8 mouse cellular contexts compared by ENCODE assay signal in genomic region chr9:85844647-85844983, GRCm38 (mm10). TPM values are rescaled to one million over a fixed set of nuclear protein-coding genes. Genes with fewer than 3 reads are reported as not detected.
A peak's percentile ranks its signal among the peaks of the same experiment; 100 is the strongest.
DNase-seq lines count a peak whose midpoint lies in the region; ATAC-seq lines count a peak whose summit lies in the region.

No protein-coding gene starts in this region.

- peaks cover 30% of the 10 kb centered on the region for H3K4me1 ChIP-seq in megakaryocyte, embryonic 14.5 days
- H3K4me1 ChIP-seq in limb, embryonic 10.5 days: peaks cover 30% of the 10 kb centered on the region
- H3K4me1 ChIP-seq in stomach, embryonic 15.5 days: 0 out of 2 replicates have a peak, but pooled peaks cover 9% of the 10 kb centered on the region

- peak overlapping the region; percentile 99 for H3K4me2 ChIP-seq in stomach, embryonic 15.5 days

- ATAC-seq in megakaryocyte, adult 5-6 weeks (ENCODE audit: poor library complexity, severe bottlenecking): no peak
- ATAC-seq in stomach, embryonic 15.5 days (ENCODE audit: insufficient read depth, low FRiP score, low read depth): no peak

- H3K27me3 ChIP-seq in megakaryocyte, embryonic 14.5 days (replicated peaks): peaks cover 63% of the 10 kb centered on the region
- H3K27me3 ChIP-seq in limb, embryonic 10.5 days (ENCODE audit: low read depth, poor library complexity, severe bottlenecking): peaks cover 10% of the 10 kb centered on the region
- peaks cover 5% of the 10 kb centered on the region; the same call in 1 of the 2 replicates for H3K27me3 ChIP-seq in stomach, embryonic 15.5 days (replicated peaks)

- DNase-seq in heart, adult 11 months: peak; percentile 87
- no peak for DNase-seq in heart, postnatal 36 days
- DNase-seq in limb, embryonic 10.5 days (ENCODE audit: low spot score): no peak
- DNase-seq in yolk sac, embryonic 10.5 days (ENCODE audit: low spot score): no peak
- no peak for DNase-seq in spleen, postnatal 36 days (ENCODE audit: low spot score in 2 of 2)

- intact Hi-C loops in heart, postnatal 36 days (cut with DNase I): loop anchor here (5.0 kb wide), 1 partner anchor 603 kb away; no protein-coding TSS in a partner anchor

- no peaks in the 10 kb centered on the region for H3K36me3 ChIP-seq in megakaryocyte, embryonic 14.5 days (replicated peaks; ENCODE audit: low read length)
- H3K36me3 ChIP-seq in limb, embryonic 10.5 days: peaks cover 22% of the 10 kb centered on the region
- no peaks in the 10 kb centered on the region for H3K36me3 ChIP-seq in stomach, embryonic 15.5 days

- no peak overlapping the region for H3K27ac ChIP-seq in limb, embryonic 10.5 days
- no peak overlapping the region for H3K27ac ChIP-seq in stomach, embryonic 15.5 days

- H3K4me3 ChIP-seq in megakaryocyte, embryonic 14.5 days (replicated peaks): peak overlapping the region; percentile 90
- H3K4me3 ChIP-seq in limb, embryonic 10.5 days: peak overlapping the region; percentile 80
- peak overlapping the region; percentile 69 for H3K4me3 ChIP-seq in stomach, embryonic 15.5 days (replicated peaks)

- peaks cover 7% of the 10 kb centered on the region for H3K9me3 ChIP-seq in megakaryocyte, embryonic 14.5 days
- no peaks in the 10 kb centered on the region for H3K9me3 ChIP-seq in limb, embryonic 10.5 days (replicated peaks)
- H3K9me3 ChIP-seq in stomach, embryonic 15.5 days: no peaks in the 10 kb centered on the region

- 73% methylated on average over 9 of the region's 9 CpGs for WGBS in limb, embryonic 10.5 days
- WGBS in stomach, embryonic 15.5 days: 81% methylated on average over 9 of the region's 9 CpGs

- H3K9ac ChIP-seq in stomach, embryonic 15.5 days: no peak overlapping the region

RNA-seq across cellular contexts. Expression of gene Tpbg, which starts 2.4 kb away (rescaled TPM):
- 1 to 10 TPM in 1 of 2 experiments, under 1 TPM in 1; 0.94 to 1.2 TPM for total RNA-seq in heart, postnatal 36 days (2021)
- not detected in 2 replicates for polyA plus RNA-seq in megakaryocyte, embryonic 14.5 days (2012; ENCODE audit: insufficient read depth, low replicate concordance)
- 0.09 and 0.11 TPM in 2 replicates for total RNA-seq in megakaryocyte, adult 5-6 weeks (2015)
- not detected in 2 replicates for total RNA-seq in megakaryocyte, adult 5-6 weeks (2017)
- 19.4 and 23.5 TPM in 2 replicates for polyA plus RNA-seq in limb, embryonic 10.5 days (2016; fragmentation: Nextera tagmentation; extraction: Ambion mirVana)
- polyA plus RNA-seq in stomach, embryonic 15.5 days (2015; fragmentation: Nextera tagmentation; extraction: Ambion mirVana): 9.8 and 10.1 TPM in 2 replicates

Comparison
In these comparisons a context has a peak if more than half of its experiments do, and no peak if none do; other contexts are left out.
1. RNA of gene Tpbg, which starts 2.4 kb away (polyA plus RNA-seq): 19.4 to 23.5 TPM in limb, embryonic 10.5 days and 9.8 to 10.1 TPM in stomach, embryonic 15.5 days; not detected in megakaryocyte, embryonic 14.5 days; every median in the first group is over 10 times any median in the second.
2. Peak in every context shown above with its lines, with median percentiles within 50 percentile points of each other: H3K4me3 ChIP-seq.